15 mouse cellular contexts compared by ENCODE assay signal in the genomic region with DNA sequence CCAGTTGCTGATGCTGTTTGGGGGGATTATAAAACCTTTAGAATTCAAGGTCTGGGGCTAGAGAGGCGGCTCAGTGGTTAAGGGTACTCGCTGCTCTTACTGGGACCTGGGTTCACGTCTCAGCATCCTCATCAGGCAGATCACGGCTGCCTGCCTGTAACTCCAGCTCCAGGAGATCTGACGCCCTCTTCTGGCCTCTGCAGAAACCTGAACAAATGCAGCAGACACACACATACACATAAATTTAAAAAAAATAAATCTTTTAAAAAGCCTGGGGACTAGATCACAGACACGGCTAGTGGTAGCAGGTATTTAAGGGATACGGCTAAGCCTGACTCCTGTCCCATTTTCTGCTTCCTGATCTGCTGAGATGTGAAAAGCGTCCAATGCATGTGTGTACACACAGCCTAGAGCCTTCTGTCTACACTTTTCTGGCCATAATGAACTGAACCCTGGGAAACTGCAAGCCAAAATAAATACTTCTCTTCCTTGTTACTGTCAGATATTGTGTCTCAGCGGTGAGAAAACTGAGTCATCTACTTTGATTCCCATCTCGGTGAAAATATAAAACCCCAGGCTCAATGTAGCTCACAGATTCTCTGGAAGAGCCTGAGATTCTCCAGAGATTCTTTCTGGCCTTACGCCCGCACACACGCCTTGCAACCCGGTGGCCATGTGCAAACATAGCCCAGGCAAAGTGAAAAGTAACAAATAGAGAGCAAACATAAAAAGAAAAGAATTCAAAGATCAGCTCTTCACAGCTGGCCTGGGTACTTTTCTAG. TPM values are rescaled to one million over a fixed set of nuclear protein-coding genes. Genes with fewer than 3 reads are reported as not detected.
DNase-seq lines count a peak whose midpoint lies in the region; ATAC-seq lines count a peak whose summit lies in the region.
"Had no signal": no experiment of that assay in that cellular context is flagged by ENCODE, and none has a peak within 500 bp of the region (broad histone marks: within the 10 kb centered on the region; RNA-seq: fewer than 3 reads in every experiment).

No protein-coding gene starts in this region.

- no peak for ATAC-seq in heart, embryonic 15.5 days (replicated peaks; ENCODE audit: insufficient number of reproducible peaks, insufficient read depth, low FRiP score, low read depth)
- ATAC-seq in heart, embryonic 11.5 days (replicated peaks; ENCODE audit: insufficient number of reproducible peaks, low FRiP score, low TSS enrichment) = no peak
- no peak for ATAC-seq in neural tube, embryonic 15.5 days (ENCODE audit: low FRiP score)
- no peak for ATAC-seq in midbrain, embryonic 16.5 days
- ATAC-seq: forebrain, embryonic 14.5 days; hindbrain, embryonic 16.5 days; liver, postnatal 0 days had no signal

- no peaks in the 10 kb centered on the region for H3K27me3 ChIP-seq in heart, embryonic 15.5 days
- H3K27me3 ChIP-seq in heart, embryonic 11.5 days (ENCODE audit: control insufficient read depth, insufficient read depth, low read length) = no peaks in the 10 kb centered on the region
- H3K27me3 ChIP-seq in neural tube, embryonic 15.5 days (replicated peaks) = no peaks in the 10 kb centered on the region
- H3K27me3 ChIP-seq in midbrain, embryonic 16.5 days (ENCODE audit: control insufficient read depth, insufficient read depth, low read depth, low read length) = no peaks in the 10 kb centered on the region
- H3K27me3 ChIP-seq: kidney, embryonic 15.5 days had no signal

- no peak overlapping the region for H3K4me3 ChIP-seq in heart, embryonic 15.5 days
- H3K4me3 ChIP-seq in heart, embryonic 11.5 days (ENCODE audit: low read depth, low read length) = no peak overlapping the region
- H3K4me3 ChIP-seq in neural tube, embryonic 15.5 days (replicated peaks) = no peak overlapping the region
- no peak overlapping the region for H3K4me3 ChIP-seq in midbrain, embryonic 16.5 days (ENCODE audit: low read depth, low read length)
- H3K4me3 ChIP-seq: kidney, embryonic 15.5 days; midbrain, embryonic 10.5 days had no signal

- no peaks in the 10 kb centered on the region for H3K9me3 ChIP-seq in heart, embryonic 15.5 days (replicated peaks)
- H3K9me3 ChIP-seq in heart, embryonic 11.5 days (replicated peaks; ENCODE audit: control insufficient read depth, low read length) = no peaks in the 10 kb centered on the region
- H3K9me3 ChIP-seq in neural tube, embryonic 15.5 days (replicated peaks) = no peaks in the 10 kb centered on the region
- H3K9me3 ChIP-seq in midbrain, embryonic 16.5 days (replicated peaks; ENCODE audit: control insufficient read depth, low read length, poor library complexity, severe bottlenecking) = no peaks in the 10 kb centered on the region
- H3K9me3 ChIP-seq: kidney, embryonic 15.5 days; midbrain, embryonic 10.5 days had no signal

- no peaks in the 10 kb centered on the region for H3K36me3 ChIP-seq in heart, embryonic 15.5 days
- H3K36me3 ChIP-seq in heart, embryonic 11.5 days (ENCODE audit: control insufficient read depth, insufficient read depth, low read length) = no peaks in the 10 kb centered on the region
- H3K36me3 ChIP-seq in neural tube, embryonic 15.5 days = no peaks in the 10 kb centered on the region
- H3K36me3 ChIP-seq in midbrain, embryonic 16.5 days (ENCODE audit: control insufficient read depth, insufficient read depth, low read length) = no peaks in the 10 kb centered on the region
- H3K36me3 ChIP-seq: kidney, embryonic 15.5 days; midbrain, embryonic 10.5 days had no signal

- 69% methylated on average over 14 of the region's 14 CpGs for WGBS in heart, embryonic 15.5 days
- 78% methylated on average over 14 of the region's 14 CpGs for WGBS in heart, embryonic 11.5 days (ENCODE audit: insufficient replicate concordance)
- WGBS in neural tube, embryonic 15.5 days = 83% methylated on average over 14 of the region's 14 CpGs
- 85% methylated on average over 14 of the region's 14 CpGs for WGBS in midbrain, embryonic 16.5 days

- no peak for DNase-seq in neural tube, embryonic 10.5 days (ENCODE audit: extremely low spot score, low spot score)
- DNase-seq in NIH3T3 (ENCODE audit: low read depth) = peak; percentile 74
- DNase-seq in layer of hippocampus, postnatal 25 days (ENCODE audit: extremely low spot score in 1 of 2, low spot score in 1 of 2) = no peak
- DNase-seq: adrenal gland, adult 8-10 months; layer of hippocampus, postnatal 36 days; liver, postnatal 0 days; spleen, adult 18-20 months had no signal

- no peaks in the 10 kb centered on the region for H3K4me1 ChIP-seq in heart, embryonic 15.5 days (replicated peaks)
- no peaks in the 10 kb centered on the region; the same call in 1 of the 2 replicates for H3K4me1 ChIP-seq in heart, embryonic 11.5 days (ENCODE audit: control insufficient read depth, insufficient read depth, low read length)
- H3K4me1 ChIP-seq in neural tube, embryonic 15.5 days = 0 out of 2 replicates have a peak, but pooled peaks cover 2% of the 10 kb centered on the region
- H3K4me1 ChIP-seq in midbrain, embryonic 16.5 days (ENCODE audit: control insufficient read depth, insufficient read depth, low read length) = no peaks in the 10 kb centered on the region
- H3K4me1 ChIP-seq: midbrain, embryonic 10.5 days had no signal

- no peak overlapping the region for H3K9ac ChIP-seq in heart, embryonic 15.5 days
- no peak overlapping the region for H3K9ac ChIP-seq in heart, embryonic 11.5 days (ENCODE audit: low read depth, low read length)
- no peak overlapping the region for H3K9ac ChIP-seq in neural tube, embryonic 15.5 days (replicated peaks)
- no peak overlapping the region for H3K9ac ChIP-seq in midbrain, embryonic 16.5 days (ENCODE audit: low read depth, low read length)
- H3K9ac ChIP-seq: kidney, embryonic 15.5 days; liver, postnatal 0 days had no signal

- no peak overlapping the region for H3K4me2 ChIP-seq in heart, embryonic 15.5 days
- no peak overlapping the region for H3K4me2 ChIP-seq in heart, embryonic 11.5 days
- no peak overlapping the region for H3K4me2 ChIP-seq in neural tube, embryonic 15.5 days
- no peak overlapping the region for H3K4me2 ChIP-seq in midbrain, embryonic 16.5 days (ENCODE audit: low read length)
- H3K4me2 ChIP-seq: kidney, embryonic 15.5 days had no signal

- peak overlapping the region; percentile 49 for H3K27ac ChIP-seq in heart, embryonic 15.5 days
- no peak overlapping the region for H3K27ac ChIP-seq in heart, embryonic 11.5 days (ENCODE audit: low read depth, low read length)
- 0 out of 2 replicates have a peak overlapping the region, but pooled peaks have one; percentile 5 for H3K27ac ChIP-seq in neural tube, embryonic 15.5 days (replicated peaks)
- H3K27ac ChIP-seq in midbrain, embryonic 16.5 days (ENCODE audit: low read length) = no peak overlapping the region
- H3K27ac ChIP-seq: kidney, embryonic 15.5 days; midbrain, embryonic 10.5 days had no signal

RNA-seq across cellular contexts. Expression of a gene that starts 37.0 kb away (rescaled TPM):
- polyA plus RNA-seq in heart, embryonic 15.5 days (2015; fragmentation: Nextera tagmentation; extraction: Ambion mirVana) = 170 and 171 TPM in 2 replicates
- 164 and 174 TPM in 2 replicates for polyA plus RNA-seq in heart, embryonic 11.5 days (2014; fragmentation: Nextera tagmentation; extraction: Ambion mirVana)
- 171 and 210 TPM in 2 replicates for polyA plus RNA-seq in neural tube, embryonic 15.5 days (2015; fragmentation: Nextera tagmentation; extraction: Ambion mirVana)
- 169 and 217 TPM in 2 replicates for polyA plus RNA-seq in midbrain, embryonic 16.5 days (2015; fragmentation: Nextera tagmentation; extraction: Ambion mirVana)
- 100 to 1,000 TPM; 273 to 314 TPM for total RNA-seq in layer of hippocampus, postnatal 25 days (2021)

Comparison
In these comparisons a context has a peak if more than half of its experiments do, and no peak if none do; other contexts are left out.
1. H3K27ac ChIP-seq: peak in heart, embryonic 15.5 days (single experiment) and neural tube, embryonic 15.5 days (single experiment); none in heart, embryonic 11.5 days (single experiment) and midbrain, embryonic 16.5 days (single experiment).